Mouse (Mus musculus) liver, embryonic 16.5 days (tissue): ENCODE results near the gene Spa17. TPM values are rescaled to one million over a fixed set of nuclear protein-coding genes. Genes with fewer than 3 reads are reported as not detected.

ENCODE experiments used
- ATAC-seq: fragments of 200-750 bp; cut with Nextera tagmentation; 2 replicates; pipeline ENCODE4 v1.8.0; 2017; ENCODE audit warnings: low read depth, mild to moderate bottlenecking, moderate number of reproducible peaks, moderate library complexity
- H3K27ac ChIP-seq: fragments of 300-500 bp; sonication (generic); 2 replicates; pipeline ENCODE4 v1.5.1; 2014; ENCODE audit warnings: mild to moderate bottlenecking, low read length
- H3K27me3 ChIP-seq: fragments of 300-500 bp; sonication (generic); 2 replicates; pipeline ENCODE4 v1.6.1; 2014; ENCODE audit warnings: low read depth, low read length, mixed read lengths; ENCODE audit not compliant: control insufficient read depth, insufficient read depth
- H3K36me3 ChIP-seq: fragments of 300-500 bp; sonication (generic); 2 replicates; pipeline ENCODE4 v1.6.1; 2014; ENCODE audit warnings: mild to moderate bottlenecking; ENCODE audit not compliant: control insufficient read depth, insufficient read depth
- H3K4me1 ChIP-seq: fragments of 300-500 bp; sonication (generic); 2 replicates; pipeline ENCODE4 v1.6.1; 2014; ENCODE audit warnings: low read depth, low read length, mixed read lengths; ENCODE audit not compliant: control insufficient read depth
- H3K4me2 ChIP-seq: fragments of 300-500 bp; sonication (generic); 2 replicates; pipeline ENCODE4 v1.6.1; 2014; ENCODE audit warnings: low read depth, low read length, mixed read lengths
- H3K4me3 ChIP-seq: fragments of 300-500 bp; sonication (generic); 2 replicates; pipeline ENCODE4 v1.5.1; 2014; ENCODE audit warnings: low read depth, mild to moderate bottlenecking, low read length
- H3K9ac ChIP-seq: fragments of 300-500 bp; sonication (generic); 2 replicates; pipeline ENCODE4 v1.6.1; 2014; ENCODE audit warnings: low read depth, low read length
- H3K9me3 ChIP-seq: fragments of 300-500 bp; sonication (generic); replicated peaks from 2 replicates; pipeline ENCODE4 v1.6.1; 2016; ENCODE audit warnings: low read length; ENCODE audit not compliant: control insufficient read depth
- WGBS: fragments of 180-500 bp; shearing (Covaris S2); extraction: QIAGEN DNeasy Blood & Tissue Kit; methylation state at CpG from one replicate; pipeline ENCODE4 v1.1.7; 2014; ENCODE audit not compliant: insufficient replicate concordance; 5-methylcytosine and 5-hydroxymethylcytosine counted together
- polyA plus RNA-seq: library from polyadenylated mRNA; unstranded; fragments of >200 nt; fragmentation: Nextera tagmentation; extraction: Ambion mirVana; gene quantifications from 2 replicates; pipeline ENCODE4 v1.2.1, GENCODE M21; 2015

Gene Spa17
- polyA plus RNA-seq, 1 experiment from 2014 or later = 2.1 TPM

DNA sequence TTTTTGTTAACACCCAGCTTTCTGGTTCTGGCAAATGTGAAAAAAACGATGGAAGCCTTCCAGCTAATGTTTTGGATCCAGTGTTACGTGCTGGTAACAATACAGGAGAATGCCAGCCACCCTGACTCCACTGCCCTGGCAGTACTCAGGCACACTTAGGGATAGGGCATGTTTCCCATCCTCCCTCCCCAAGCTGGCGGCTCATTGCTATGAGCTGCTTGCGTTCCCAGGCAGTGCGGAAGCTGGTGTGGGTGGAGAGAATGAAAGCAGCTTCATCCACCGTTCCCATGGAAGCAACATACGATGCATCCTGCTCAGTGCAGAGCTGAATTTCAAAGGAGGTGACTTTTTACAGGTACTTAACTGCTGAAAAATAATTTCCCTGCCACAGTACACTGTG lies 12.1 kb upstream of the Spa17 start:
- no peak overlapping the region for H3K27ac ChIP-seq
- no peaks in the 10 kb centered on the region; the same call in 1 of the 2 replicates for H3K4me1 ChIP-seq
- no peak overlapping the region for H3K9ac ChIP-seq
- ATAC-seq = peak; percentile 41; the same call in 1 of the 2 replicates
- no peak overlapping the region for H3K4me3 ChIP-seq
- no peaks in the 10 kb centered on the region for H3K36me3 ChIP-seq
- WGBS = 54% methylated on average over 7 of the region's 7 CpGs
- H3K4me2 ChIP-seq = no peak overlapping the region
- no peaks in the 10 kb centered on the region for H3K27me3 ChIP-seq
- no peaks in the 10 kb centered on the region for H3K9me3 ChIP-seq

DNA sequence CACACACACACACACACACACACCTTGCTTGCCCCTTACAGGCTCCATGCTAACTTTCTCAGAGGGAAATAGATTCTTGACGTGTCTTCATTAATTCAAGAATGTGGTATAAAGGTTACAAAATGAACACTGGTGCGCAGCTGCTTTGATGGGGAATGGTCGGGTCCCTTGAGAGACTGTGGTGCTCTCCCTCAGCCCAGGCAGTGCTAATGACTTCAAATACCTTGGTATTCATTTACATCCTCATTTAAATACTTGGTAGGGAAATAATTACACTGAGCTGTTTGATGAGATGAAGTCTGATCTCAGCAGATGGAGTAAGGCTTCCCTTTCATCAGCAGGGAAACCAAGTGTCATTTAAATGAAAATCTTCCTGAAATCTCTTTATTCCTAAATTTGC lies 11.6 kb upstream of the Spa17 start:
- H3K4me3 ChIP-seq = no peak overlapping the region

DNA sequence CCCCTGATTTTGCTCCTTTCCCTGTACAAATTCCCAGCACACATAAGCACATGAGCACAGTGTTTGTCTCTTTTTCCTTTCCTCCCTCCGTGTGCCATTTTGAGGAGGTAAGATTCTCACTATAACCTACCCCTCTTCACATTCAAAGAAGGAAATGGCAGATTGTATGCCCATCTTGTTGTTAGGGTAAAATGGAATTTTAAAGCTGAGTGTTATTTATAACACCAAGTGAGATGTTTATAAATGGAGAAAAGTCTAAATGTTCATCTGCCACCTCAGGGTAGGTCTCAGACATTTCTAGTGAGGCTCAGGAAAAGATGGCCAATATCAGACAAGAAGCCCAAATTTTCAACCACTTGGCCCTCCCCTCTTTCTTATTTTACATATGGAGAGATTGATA lies 11.0 kb upstream of the Spa17 start:
- Histone ChIP-seq H3K27ac (no peak overlapping the region), H3K9ac (no peak overlapping the region), H3K36me3 (no peaks in the 10 kb centered on the region), H3K4me1 (no peaks in the 10 kb centered on the region; the same call in 1 of the 2 replicates), H3K4me2 (no peak overlapping the region), H3K27me3 (no peaks in the 10 kb centered on the region), H3K4me3 (no peak overlapping the region), H3K9me3 (no peaks in the 10 kb centered on the region)
- 53% methylated on average over 1 of the region's 1 CpGs for WGBS
- no peak for ATAC-seq

More for the DNA sequence above, 11.6 kb upstream of the Spa17 start:
- 71% methylated on average over 3 of the region's 3 CpGs for WGBS
- H3K36me3 ChIP-seq = no peaks in the 10 kb centered on the region
- no peak overlapping the region for H3K4me2 ChIP-seq
- H3K9ac ChIP-seq = no peak overlapping the region
- no peak overlapping the region for H3K27ac ChIP-seq
- ATAC-seq = no peak
- H3K9me3 ChIP-seq = no peaks in the 10 kb centered on the region
- H3K27me3 ChIP-seq = no peaks in the 10 kb centered on the region
- no peaks in the 10 kb centered on the region; the same call in 1 of the 2 replicates for H3K4me1 ChIP-seq

DNA sequence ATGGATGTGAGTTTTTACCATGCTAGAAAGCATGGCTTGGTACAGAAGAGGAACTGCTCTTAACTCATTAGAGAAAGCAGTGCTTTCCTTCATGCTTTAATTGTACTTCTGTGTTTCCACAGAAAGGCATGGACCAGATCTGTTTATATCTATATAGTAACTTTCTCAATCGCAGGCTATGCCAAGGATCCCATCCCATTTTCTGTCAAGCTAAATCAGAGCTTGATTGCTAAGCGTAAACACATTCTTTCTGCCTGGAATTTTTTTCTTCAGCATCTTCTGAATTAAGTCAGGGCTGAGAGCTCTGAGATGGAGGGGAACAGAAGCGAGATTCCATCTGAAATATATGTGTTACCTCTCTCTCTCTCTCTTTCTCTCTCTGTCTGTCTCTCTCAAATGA lies 10.5 kb upstream of the Spa17 start:
- Histone ChIP-seq H3K27ac (no peak overlapping the region), H3K36me3 (no peaks in the 10 kb centered on the region), H3K4me3 (no peak overlapping the region), H3K4me2 (no peak overlapping the region), H3K9ac (no peak overlapping the region), H3K4me1 (no peaks in the 10 kb centered on the region; the same call in 1 of the 2 replicates), H3K27me3 (no peaks in the 10 kb centered on the region), H3K9me3 (no peaks in the 10 kb centered on the region)
- no peak for ATAC-seq
- WGBS = 59% methylated on average over 3 of the region's 3 CpGs

DNA sequence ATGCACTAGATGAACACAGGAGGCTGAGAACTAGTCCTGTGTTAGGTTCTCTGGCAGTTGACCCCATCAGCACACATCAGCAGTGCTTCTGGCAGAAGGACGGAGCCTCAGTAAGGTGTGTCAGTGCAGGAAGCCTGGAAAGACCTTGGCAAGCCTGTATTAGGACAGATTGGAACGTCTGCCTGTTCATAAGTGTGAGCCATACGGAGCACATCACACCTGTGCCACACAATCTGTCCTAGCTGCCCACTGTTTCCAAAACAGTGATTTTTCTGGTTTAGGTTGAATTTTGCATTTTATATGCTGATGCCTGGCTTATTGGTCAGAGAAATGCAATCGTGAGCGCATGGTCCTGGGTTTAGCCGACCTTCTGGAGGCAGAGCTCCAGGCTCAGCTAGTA lies 7.8 kb upstream of the Spa17 start:
- no peak overlapping the region for H3K4me3 ChIP-seq
- no peak overlapping the region for H3K27ac ChIP-seq
- H3K9ac ChIP-seq = no peak overlapping the region
- H3K27me3 ChIP-seq = no peaks in the 10 kb centered on the region
- no peaks in the 10 kb centered on the region for H3K9me3 ChIP-seq
- 80% methylated on average over 6 of the region's 6 CpGs for WGBS
- no peaks in the 10 kb centered on the region; the same call in 1 of the 2 replicates for H3K4me1 ChIP-seq
- no peaks in the 10 kb centered on the region for H3K36me3 ChIP-seq
- ATAC-seq = no peak
- H3K4me2 ChIP-seq = no peak overlapping the region

DNA sequence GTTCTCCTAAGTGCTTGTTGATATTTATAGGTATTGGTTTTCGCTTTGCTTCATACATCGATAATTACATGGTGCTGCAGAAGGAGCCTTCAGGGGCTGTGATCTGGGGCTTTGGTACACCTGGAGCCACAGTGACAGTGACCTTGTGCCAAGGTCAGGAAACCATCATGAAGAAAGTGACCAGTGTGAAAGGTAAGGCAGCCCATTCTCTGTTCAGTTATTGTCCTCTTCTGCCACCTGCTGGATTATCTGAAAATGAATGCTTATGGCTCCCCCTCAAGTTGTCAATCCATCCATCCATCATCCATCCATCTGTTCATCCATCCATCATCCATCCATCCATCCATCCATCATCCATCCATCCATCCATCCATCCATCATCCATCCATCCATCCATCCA lies 3.2 kb upstream of the Spa17 start:
- Histone ChIP-seq H3K27ac (no peak overlapping the region), H3K9ac (no peak overlapping the region), H3K4me3 (no peak overlapping the region), H3K27me3 (no peaks in the 10 kb centered on the region), H3K9me3 (no peaks in the 10 kb centered on the region), H3K36me3 (no peaks in the 10 kb centered on the region), H3K4me1 (peaks cover 12% of the 10 kb centered on the region), H3K4me2 (no peak overlapping the region)
- ATAC-seq = no peak
- WGBS = 54% methylated on average over 2 of the region's 2 CpGs

DNA sequence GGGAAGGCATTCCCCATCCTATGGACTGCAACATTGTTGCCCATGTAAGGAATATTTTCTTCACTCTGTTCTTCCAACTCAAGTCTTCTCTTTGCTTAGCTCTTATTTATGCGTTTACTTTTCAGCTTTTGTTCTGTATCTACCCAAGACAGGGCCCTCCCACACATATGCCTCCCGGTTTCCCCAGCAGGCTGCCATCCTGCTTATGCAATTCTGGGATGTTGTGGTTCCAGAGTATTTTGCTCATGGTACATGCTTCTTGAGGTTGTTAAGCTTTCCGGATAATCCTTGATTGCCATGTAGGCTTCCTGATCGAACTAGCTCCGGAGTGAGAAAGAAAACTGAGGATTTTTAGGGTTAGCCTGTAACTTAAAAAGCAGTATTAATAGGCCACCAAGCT lies 1.7 kb upstream of the Spa17 start:
- no peak for ATAC-seq
- H3K27ac ChIP-seq = no peak overlapping the region
- no peaks in the 10 kb centered on the region for H3K9me3 ChIP-seq
- H3K4me2 ChIP-seq = no peak overlapping the region
- no peaks in the 10 kb centered on the region for H3K27me3 ChIP-seq
- 71% methylated on average over 5 of the region's 5 CpGs for WGBS
- no peak overlapping the region for H3K4me3 ChIP-seq
- no peaks in the 10 kb centered on the region for H3K36me3 ChIP-seq
- H3K9ac ChIP-seq = no peak overlapping the region
- peaks cover 12% of the 10 kb centered on the region for H3K4me1 ChIP-seq

DNA sequence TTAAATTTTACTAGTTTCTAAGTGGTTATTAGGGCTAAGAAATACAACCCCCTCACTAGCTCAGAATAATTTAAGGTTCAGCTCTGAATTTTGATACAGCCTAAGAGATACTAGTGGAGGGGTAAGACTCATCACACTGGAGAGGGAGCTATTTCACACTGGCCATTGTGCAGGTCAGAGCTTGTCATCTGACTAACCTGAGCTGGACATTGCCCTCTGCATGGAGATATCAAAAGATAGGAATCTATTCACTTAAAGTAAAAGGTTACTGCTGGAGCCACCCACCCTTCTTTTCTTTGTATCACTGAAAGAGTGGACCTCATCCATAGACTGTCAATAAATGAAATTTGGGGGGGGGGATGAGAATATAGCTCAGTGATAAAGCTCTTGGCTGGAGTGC lies 794 bp upstream of the Spa17 start:
- Histone ChIP-seq H3K4me3 (no peak overlapping the region; the same call in 1 of the 2 replicates), H3K4me2 (peak overlapping the region; percentile 75), H3K9me3 (no peaks in the 10 kb centered on the region), H3K9ac (no peak overlapping the region), H3K36me3 (no peaks in the 10 kb centered on the region), H3K27me3 (no peaks in the 10 kb centered on the region), H3K4me1 (peaks cover 12% of the 10 kb centered on the region), H3K27ac (no peak overlapping the region)
- no peak for ATAC-seq

DNA sequence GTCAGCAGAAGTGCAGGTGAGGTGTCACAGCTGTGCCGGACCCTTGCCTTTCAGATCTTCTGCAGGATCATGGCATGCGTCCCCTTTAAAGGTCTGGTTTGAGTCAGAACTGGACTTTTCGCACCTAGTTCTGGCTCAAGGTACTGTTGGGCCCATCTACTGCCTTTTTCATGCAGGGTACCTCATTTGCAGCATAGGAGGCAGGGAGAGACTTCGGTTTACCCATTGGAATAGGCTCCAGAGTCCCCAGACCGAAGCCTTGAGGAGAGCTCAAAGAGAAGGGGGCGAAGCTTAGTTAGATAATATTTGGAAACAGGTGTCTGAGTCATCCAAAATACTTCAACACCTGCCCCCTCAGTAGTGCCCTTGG lies 374 bp upstream of the Spa17 start:
- H3K9ac ChIP-seq = peak overlapping the region; percentile 44
- peak overlapping the region; percentile 75 for H3K4me2 ChIP-seq
- no peaks in the 10 kb centered on the region for H3K9me3 ChIP-seq
- no peaks in the 10 kb centered on the region for H3K27me3 ChIP-seq
- WGBS = 22% methylated on average over 6 of the region's 6 CpGs
- H3K4me3 ChIP-seq = peak overlapping the region; percentile 73
- H3K36me3 ChIP-seq = no peaks in the 10 kb centered on the region
- peaks cover 12% of the 10 kb centered on the region for H3K4me1 ChIP-seq
- H3K27ac ChIP-seq = peak overlapping the region; percentile 18; the same call in 1 of the 2 replicates
- ATAC-seq = no peak
